Mouse (Mus musculus): ENCODE measurements around the gene Gm21762.
"Not testable (repeated sequence)": the region's sequence is repeated elsewhere in the genome, so short reads cannot be mapped to it uniquely, and the experiment has no call there.

Gm21762 gene

DNA sequence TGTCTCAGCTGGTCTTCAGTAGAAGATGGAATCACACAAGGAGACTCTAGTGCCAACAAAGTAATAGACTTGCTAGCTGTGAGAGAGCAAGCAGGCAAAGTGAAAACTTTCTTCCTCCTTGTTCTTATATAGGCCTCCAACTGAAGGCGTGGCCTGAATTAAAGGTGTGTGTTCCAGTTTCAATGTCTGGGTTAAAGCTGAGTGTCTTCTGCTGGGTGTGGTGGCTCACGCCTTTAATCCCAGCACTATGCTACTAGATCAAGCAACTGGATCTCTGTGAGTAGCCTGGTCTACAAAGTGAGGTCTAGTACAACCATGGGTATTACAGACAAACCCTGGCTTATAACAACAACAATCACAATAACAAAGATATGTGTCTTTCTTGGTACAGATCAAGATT, at the start of gene Gm21762:
Gm21762 (minus strand) TSS at position 101 of the 400 bp plus-strand sequence.
- DNase-seq: not testable (repeated sequence)

DNA sequence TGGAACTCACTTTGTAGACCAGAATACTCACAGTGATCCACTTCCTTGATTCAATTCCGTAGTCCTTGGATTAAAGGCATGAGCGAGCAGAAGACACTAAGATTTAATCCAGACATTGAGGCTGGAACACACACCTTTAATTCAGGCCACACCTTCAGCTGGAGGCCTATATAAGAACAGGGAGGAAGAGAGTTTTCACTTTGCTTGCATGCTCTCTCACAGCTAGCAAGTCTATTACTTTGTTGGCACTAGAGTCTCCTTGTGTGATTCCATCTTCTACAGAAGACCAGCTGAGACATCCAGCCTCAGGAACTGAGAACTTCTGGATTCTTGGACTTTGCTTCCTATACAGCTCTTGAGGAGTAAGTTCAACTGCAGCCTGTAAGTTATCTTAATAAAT, 47.1 kb upstream of the Gm21762 start, which contains the start of gene AF067061:
AF067061 (plus strand) TSS at position 245 of the 400 bp plus-strand sequence.
- not testable (repeated sequence) for DNase-seq

- DNase-seq: not testable (repeated sequence)
Observed at GRCm38 (mm10) chr13:120259718-120260117, 44.0 kb upstream of the Gm21762 start.

DNA sequence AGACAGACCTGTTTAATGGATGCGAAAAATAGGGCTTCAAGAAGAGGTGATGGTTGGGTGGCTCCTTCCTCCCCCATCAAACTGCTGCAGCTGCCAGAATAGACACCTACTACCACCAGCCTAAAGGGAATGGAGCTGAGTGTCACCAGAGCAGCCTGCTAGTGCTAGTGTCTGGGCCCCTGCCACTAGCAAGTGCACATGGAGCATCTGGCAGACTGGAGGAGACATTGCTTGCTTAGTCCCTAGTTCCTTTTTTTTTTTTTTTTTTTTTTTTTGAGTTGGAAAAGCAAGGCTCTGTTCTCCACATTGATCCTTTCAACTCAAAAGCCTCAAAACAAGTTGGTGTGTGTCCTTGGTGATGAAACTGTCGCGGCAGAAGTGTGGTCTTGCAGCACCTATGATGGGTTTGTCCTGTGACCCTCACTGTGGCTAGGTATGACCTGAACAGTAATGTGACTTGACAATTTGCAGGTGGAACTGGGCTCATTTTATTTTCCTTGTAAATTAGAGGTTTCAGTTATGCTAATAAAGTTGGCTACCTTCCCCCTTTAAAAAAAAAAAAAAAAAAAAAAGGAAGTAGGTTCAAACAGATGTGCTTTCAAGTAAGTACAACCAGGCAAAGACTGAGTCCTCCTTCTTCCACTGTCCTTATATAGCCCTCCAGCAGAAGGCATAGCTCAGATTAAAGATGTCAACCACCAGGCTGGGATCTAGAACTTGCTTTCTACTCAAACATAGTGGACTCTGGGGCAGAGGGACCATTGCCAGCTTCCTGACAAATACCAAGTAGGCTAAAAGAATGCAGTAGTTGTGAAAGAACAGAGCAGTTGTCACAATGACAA, 43.3 kb upstream of the Gm21762 start:
- DNase-seq: not testable (repeated sequence)

DNA sequence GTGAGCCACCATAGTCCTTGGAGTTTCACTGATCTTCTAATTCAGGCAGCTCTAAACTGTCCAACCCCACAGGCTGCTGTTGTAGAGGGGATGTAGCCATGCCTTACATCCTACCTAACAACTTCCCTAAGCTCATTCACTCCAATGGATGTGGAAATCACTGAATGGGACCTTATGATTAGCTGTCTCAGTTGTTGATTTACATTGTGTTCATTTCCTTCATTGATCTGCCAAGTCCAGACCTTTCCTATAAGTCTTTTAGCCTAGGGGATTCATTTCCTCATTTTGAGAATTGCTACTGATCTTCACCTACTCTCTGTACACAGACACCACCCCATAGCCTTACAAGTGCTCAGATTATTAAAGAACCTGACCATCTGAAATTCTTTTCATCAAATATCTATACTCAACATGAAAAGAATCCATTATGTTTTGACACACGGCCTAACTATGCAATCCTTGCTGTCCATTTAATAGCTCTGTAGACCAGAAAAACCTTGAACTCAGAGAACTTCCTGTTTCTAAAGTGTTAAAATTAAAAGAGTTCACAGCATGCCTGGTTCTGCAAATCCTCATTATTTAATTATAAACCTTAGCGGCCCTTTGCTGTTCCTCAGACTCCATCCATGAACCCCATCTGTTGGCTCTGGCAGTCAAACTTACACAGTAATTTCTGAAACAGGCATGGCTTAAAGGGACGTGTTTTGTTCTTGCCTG, 35.6 kb upstream of the Gm21762 start:
- not testable (repeated sequence) for DNase-seq

DNA sequence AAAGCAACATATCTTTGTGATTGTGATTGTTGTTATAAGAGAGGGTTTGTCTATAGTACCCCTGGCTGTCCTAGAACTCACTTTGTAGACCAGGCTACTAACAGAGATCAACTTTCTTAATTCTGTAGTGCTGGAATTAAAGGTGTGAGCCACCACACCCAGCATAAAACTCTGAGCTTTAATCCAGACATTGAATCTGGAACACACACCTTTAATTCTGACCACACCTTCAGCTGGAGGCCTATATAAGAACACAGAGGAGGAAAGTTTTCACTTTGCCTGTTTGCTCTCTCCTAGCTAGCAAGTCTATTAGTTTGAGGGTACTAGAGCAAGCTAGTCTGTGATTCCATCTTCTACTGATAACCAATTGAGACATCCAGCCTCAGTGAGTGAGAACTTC, 23.1 kb upstream of the Gm21762 start, which contains the start of gene Gm21731:
Gm21731 (plus strand) TSS at position 301 of the 400 bp plus-strand sequence.
- not testable (repeated sequence) for DNase-seq

GRCm38 (mm10) chr13:120232447-120233049, 16.8 kb upstream of the Gm21762 start:
- not testable (repeated sequence) for DNase-seq

- not testable (repeated sequence) for DNase-seq
Observed at GRCm38 (mm10) chr13:120231798-120232197, 16.1 kb upstream of the Gm21762 start.

GRCm38 (mm10) chr13:120223012-120223659, 7.4 kb upstream of the Gm21762 start:
- not testable (repeated sequence) for DNase-seq

- DNase-seq: not testable (repeated sequence)
Observed at GRCm38 (mm10) chr13:120220922-120221321, 5.2 kb upstream of the Gm21762 start.

DNA sequence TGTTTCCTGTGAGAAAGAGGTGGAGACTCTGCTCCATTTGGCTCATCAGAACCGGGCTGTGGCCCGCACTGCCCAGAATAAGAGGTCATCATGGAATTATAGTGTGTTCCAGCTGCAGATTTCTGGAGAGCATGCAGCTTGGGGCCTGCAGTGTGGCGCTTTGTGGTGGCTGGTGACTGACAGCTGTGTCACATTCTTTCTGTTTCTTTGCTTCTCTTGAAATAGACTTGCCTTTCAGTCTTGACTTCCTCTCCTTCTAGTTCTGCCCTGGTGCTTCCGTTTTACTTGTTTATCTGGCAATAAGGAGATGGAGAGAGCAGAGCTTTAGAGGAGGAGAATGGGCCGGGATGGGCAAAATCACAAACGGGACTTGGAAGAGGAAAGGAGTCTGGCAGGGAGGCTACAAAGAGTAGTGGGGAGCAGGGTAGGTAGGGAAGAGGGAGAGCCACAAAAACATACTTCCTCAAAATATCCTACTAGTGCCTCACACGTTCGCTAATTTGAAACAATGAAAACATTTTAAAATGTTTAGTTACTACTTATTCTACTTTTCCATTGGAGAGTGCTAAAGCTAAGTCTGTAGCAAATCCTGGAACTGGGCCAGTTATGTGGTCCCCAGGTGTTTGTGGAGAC, 19.4 kb downstream of the Gm21762 start:
- not testable (repeated sequence) for DNase-seq

GRCm38 (mm10) chr13:120172133-120172532, 43.6 kb downstream of the Gm21762 start, which contains the start of gene Gm21818:
Gene Gm21818 (plus strand): TSS chr13:120172433.
- DNase-seq: not testable (repeated sequence)

DNA sequence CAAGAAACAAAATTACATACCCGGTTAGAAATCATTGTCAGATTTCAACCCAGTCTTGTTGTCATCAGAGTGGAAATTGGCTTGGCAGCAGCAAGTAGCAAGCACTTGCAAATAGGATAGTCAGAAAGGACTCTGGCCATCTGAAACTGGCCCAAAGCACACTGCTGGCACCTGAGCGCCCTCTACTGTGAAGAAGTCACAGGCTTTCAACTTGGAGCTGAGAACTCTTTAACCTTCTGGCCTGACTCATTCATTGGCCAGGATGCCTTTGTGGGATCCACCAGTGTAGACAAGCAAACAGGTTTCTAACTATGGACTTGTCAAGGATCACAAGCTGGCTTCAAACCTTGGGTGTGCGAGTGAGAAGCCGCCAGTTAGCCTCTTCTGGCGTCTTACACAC, 47.4 kb downstream of the Gm21762 start:
- not testable (repeated sequence) for DNase-seq
